Mouse (Mus musculus) limb, embryonic 11.5 days (tissue): ENCODE results near the gene Muc2. TPM values are rescaled to one million over a fixed set of nuclear protein-coding genes. Genes with fewer than 3 reads are reported as not detected.

Experiments used
- ATAC-seq: fragments of 200-750 bp; cut with Nextera tagmentation; 2 replicates; pipeline ENCODE4 v1.8.0; 2017; ENCODE audit warnings: low read depth; ENCODE audit not compliant: insufficient number of reproducible peaks, low FRiP score, low TSS enrichment
- DNase-seq: peaks from one replicate; pipeline ENCODE4 v3.0.0-alpha.2; 2015; ENCODE audit warnings: low spot score
- H3K27ac ChIP-seq: fragments of 300-500 bp; sonication (generic); replicated peaks from 2 replicates; pipeline ENCODE4 v1.5.1; 2014; ENCODE audit warnings: low read depth, mild to moderate bottlenecking, low read length
- H3K27me3 ChIP-seq: fragments of 300-500 bp; sonication (generic); 2 replicates; pipeline ENCODE4 v1.6.1; 2014; ENCODE audit warnings: mild to moderate bottlenecking, low read length, mixed read lengths; ENCODE audit not compliant: control insufficient read depth, insufficient read depth
- H3K36me3 ChIP-seq: fragments of 300-500 bp; sonication (generic); 2 replicates; pipeline ENCODE4 v1.6.1; 2014; ENCODE audit warnings: mild to moderate bottlenecking, low read length, moderate library complexity, mixed read lengths; ENCODE audit not compliant: control insufficient read depth, insufficient read depth
- H3K4me1 ChIP-seq: fragments of 300-500 bp; sonication (generic); 2 replicates; pipeline ENCODE4 v1.6.1; 2014; ENCODE audit warnings: low read length, mixed read lengths; ENCODE audit not compliant: control insufficient read depth, insufficient read depth
- H3K4me2 ChIP-seq: fragments of 300-500 bp; sonication (generic); 2 replicates; pipeline ENCODE4 v1.6.1; 2014; ENCODE audit warnings: low read depth, mild to moderate bottlenecking, moderate library complexity; ENCODE audit not compliant: severe bottlenecking
- H3K4me3 ChIP-seq: fragments of 300-500 bp; sonication (generic); 2 replicates; pipeline ENCODE4 v1.5.1; 2014; ENCODE audit warnings: low read depth, low read length
- H3K9ac ChIP-seq: fragments of 300-500 bp; sonication (generic); 2 replicates; pipeline ENCODE4 v1.6.1; 2014; ENCODE audit warnings: mild to moderate bottlenecking, low read length
- H3K9me3 ChIP-seq: fragments of 300-500 bp; sonication (generic); 2 replicates; pipeline ENCODE4 v1.6.1; 2016; ENCODE audit warnings: low read length; ENCODE audit not compliant: control insufficient read depth
- WGBS: fragments of 180-500 bp; shearing (Covaris S2); extraction: QIAGEN DNeasy Blood & Tissue Kit; methylation state at CpG from one replicate; pipeline ENCODE4 v1.1.7; 2014; 5-methylcytosine and 5-hydroxymethylcytosine counted together
- polyA plus RNA-seq: library from polyadenylated mRNA; unstranded; fragments of >200 nt; fragmentation: Nextera tagmentation; extraction: Ambion mirVana; gene quantifications from 2 replicates; pipeline ENCODE4 v1.2.1, GENCODE M21; 2014

Gene Muc2
- polyA plus RNA-seq, 1 experiment from 2014 or later: 0.56 TPM

DNA sequence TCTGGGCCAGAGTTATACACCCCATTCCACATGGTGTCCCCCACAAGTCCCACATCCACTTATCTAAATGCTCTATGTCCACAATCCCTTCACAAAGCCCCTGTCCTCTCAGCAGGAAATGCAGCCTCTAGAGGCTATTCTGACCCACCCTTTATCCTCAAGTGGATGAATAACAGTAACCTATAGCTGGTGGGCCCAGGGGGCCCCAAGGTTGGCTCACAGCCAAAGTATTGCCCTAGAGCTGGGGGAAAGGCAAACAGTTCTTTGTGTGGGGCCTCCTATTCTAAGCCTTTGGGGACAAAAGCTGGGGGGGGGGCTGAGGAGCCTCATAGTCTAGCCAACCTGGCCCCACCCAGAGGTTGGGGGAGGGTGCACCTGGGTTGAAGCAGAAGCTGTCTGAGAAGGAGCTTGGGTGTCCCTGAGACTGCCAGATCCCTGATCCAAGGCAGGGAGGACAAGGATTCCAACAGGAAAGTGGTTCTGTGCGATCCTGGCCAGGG lies 82.0 kb downstream of the Muc2 start:
- Histone ChIP-seq H3K4me1 (no peaks in the 10 kb centered on the region), H3K4me2 (no peak overlapping the region), H3K36me3 (no peaks in the 10 kb centered on the region), H3K27me3 (no peaks in the 10 kb centered on the region), H3K9me3 (no peaks in the 10 kb centered on the region), H3K4me3 (no peak overlapping the region), H3K27ac (no peak overlapping the region), H3K9ac (no peak overlapping the region)
- DNase-seq (no peak), ATAC-seq (no peak)
- WGBS: 82% methylated on average over 1 of the region's 1 CpGs

- Histone ChIP-seq H3K27ac (no peak overlapping the region), H3K4me3 (no peak overlapping the region), H3K27me3 (no peaks in the 10 kb centered on the region), H3K4me1 (no peaks in the 10 kb centered on the region), H3K9me3 (no peaks in the 10 kb centered on the region), H3K4me2 (no peak overlapping the region), H3K36me3 (no peaks in the 10 kb centered on the region), H3K9ac (no peak overlapping the region)
- ATAC-seq (no peak), DNase-seq (no peak)
- WGBS: 89% methylated on average over 2 of the region's 2 CpGs
Measured at GRCm38 (mm10) chr7:141774855-141775254, 84.7 kb downstream of the Muc2 start.

DNA sequence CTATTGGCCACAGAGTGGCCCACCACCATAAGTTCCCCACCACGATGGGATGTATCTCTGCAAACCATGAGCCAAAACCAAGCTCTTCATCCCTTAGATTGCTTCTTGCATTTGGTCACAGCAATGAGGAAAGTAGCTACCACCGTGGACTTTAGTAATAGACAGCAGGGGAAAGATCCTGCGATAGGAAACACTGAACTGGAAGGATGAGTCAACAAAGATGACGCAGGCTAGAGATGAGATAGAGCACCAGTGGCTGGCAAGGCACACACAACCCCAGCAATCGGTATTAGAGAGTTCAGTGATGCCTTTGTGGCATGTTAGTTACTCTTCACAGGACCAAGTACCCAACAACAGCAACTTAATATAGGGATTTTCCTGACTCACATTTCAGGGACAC lies 86.1 kb downstream of the Muc2 start:
- H3K9me3 ChIP-seq: no peaks in the 10 kb centered on the region
- H3K27ac ChIP-seq: no peak overlapping the region
- 85% methylated on average over 5 of the region's 5 CpGs for WGBS
- no peaks in the 10 kb centered on the region for H3K36me3 ChIP-seq
- H3K4me2 ChIP-seq: no peak overlapping the region
- H3K4me3 ChIP-seq: no peak overlapping the region
- ATAC-seq (no peak), DNase-seq (no peak)
- H3K9ac ChIP-seq: no peak overlapping the region
- no peaks in the 10 kb centered on the region for H3K4me1 ChIP-seq
- no peaks in the 10 kb centered on the region for H3K27me3 ChIP-seq

- H3K4me3 ChIP-seq: no peak within 1 kb of the TSS
- DNase-seq (no peak), ATAC-seq (no peak)
- H3K4me2 ChIP-seq: no peak within 1 kb of the TSS
- 84% methylated on average over 6 of the region's 6 CpGs for WGBS
- no peaks in the 10 kb centered on the region for H3K4me1 ChIP-seq
- H3K27me3 ChIP-seq: no peaks in the 10 kb centered on the region
- H3K9me3 ChIP-seq: no peaks in the 10 kb centered on the region
- no peaks in the 10 kb centered on the region for H3K36me3 ChIP-seq
- H3K9ac ChIP-seq: no peak within 1 kb of the TSS
- no peak within 1 kb of the TSS for H3K27ac ChIP-seq
Measured at GRCm38 (mm10) chr7:141788677-141789452, 98.7 kb downstream of the Muc2 start, which contains the start of gene Muc5ac. Muc5ac (plus strand) TSS chr7:141788972.

- WGBS: 89% methylated on average over 1 of the region's 1 CpGs
Measured at GRCm38 (mm10) chr7:141794251-141794650, 104.1 kb downstream of the Muc2 start.

DNA sequence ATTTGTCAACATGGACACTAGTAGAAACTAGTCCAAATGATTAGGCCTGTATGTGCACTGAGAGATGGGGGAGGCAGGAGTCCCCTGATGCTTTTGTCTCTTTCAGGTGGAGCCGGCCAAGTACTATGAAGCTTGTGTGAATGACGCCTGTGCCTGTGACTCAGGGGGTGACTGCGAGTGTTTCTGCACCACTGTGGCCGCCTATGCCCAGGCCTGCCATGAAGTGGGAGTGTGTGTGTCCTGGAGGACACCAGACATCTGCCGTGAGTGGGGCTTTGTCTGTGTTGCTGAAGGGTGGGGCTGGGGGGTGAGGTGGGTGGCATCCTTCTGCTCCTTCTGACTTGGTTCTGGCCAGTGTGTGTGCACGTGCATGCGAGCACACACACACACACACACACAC lies 113.1 kb downstream of the Muc2 start:
- Histone ChIP-seq H3K9me3 (no peaks in the 10 kb centered on the region), H3K4me1 (no peaks in the 10 kb centered on the region), H3K4me2 (no peak overlapping the region), H3K36me3 (no peaks in the 10 kb centered on the region), H3K4me3 (no peak overlapping the region), H3K9ac (no peak overlapping the region), H3K27me3 (no peaks in the 10 kb centered on the region), H3K27ac (no peak overlapping the region)
- ATAC-seq: no peak
- WGBS: 88% methylated on average over 7 of the region's 7 CpGs
- DNase-seq: no peak

More at GRCm38 (mm10) chr7:141794251-141794650, 104.1 kb downstream of the Muc2 start:
- no peak for DNase-seq
- no peak overlapping the region for H3K9ac ChIP-seq
- ATAC-seq: no peak
- no peaks in the 10 kb centered on the region for H3K36me3 ChIP-seq
- H3K4me2 ChIP-seq: no peak overlapping the region
- no peak overlapping the region for H3K4me3 ChIP-seq
- H3K9me3 ChIP-seq: no peaks in the 10 kb centered on the region
- H3K27me3 ChIP-seq: no peaks in the 10 kb centered on the region
- no peak overlapping the region for H3K27ac ChIP-seq
- H3K4me1 ChIP-seq: no peaks in the 10 kb centered on the region

Other genes starting within 250 kb of the Muc2 start
- gene Pidd1, start 246.3 kb upstream of the Muc2 start, polyA plus RNA-seq: 15.7 and 18.3 TPM in 2 replicates
- gene Rplp2, start 243.0 kb upstream of the Muc2 start, polyA plus RNA-seq: 1,271 and 1,319 TPM in 2 replicates
- 11.3 and 12.5 TPM in 2 replicates for gene Pnpla2, start 235.1 kb upstream of the Muc2 start, polyA plus RNA-seq
- 5.3 and 6.8 TPM in 2 replicates for gene Cracr2b, start 229.2 kb upstream of the Muc2 start, polyA plus RNA-seq
- gene Cd151, start 222.9 kb upstream of the Muc2 start, polyA plus RNA-seq: 27.2 and 35.7 TPM in 2 replicates
- gene Polr2l, start 215.2 kb upstream of the Muc2 start, polyA plus RNA-seq: 70.9 and 73.3 TPM in 2 replicates
- gene Tspan4, start 215.1 kb upstream of the Muc2 start, polyA plus RNA-seq: 21.2 and 22.3 TPM in 2 replicates
- 24.6 and 27.4 TPM in 2 replicates for gene Chid1, start 150.5 kb upstream of the Muc2 start, polyA plus RNA-seq
- 70.3 and 76.9 TPM in 2 replicates for gene Ap2a2, start 128.2 kb upstream of the Muc2 start, polyA plus RNA-seq
- gene Muc6, start 35.0 kb upstream of the Muc2 start, polyA plus RNA-seq: 0.17 and 0.23 TPM in 2 replicates
- not detected in 2 replicates for gene Muc5ac, start 98.6 kb downstream of the Muc2 start, polyA plus RNA-seq
- 0.01 TPM in 1 of 2 replicates, not detected in the other for gene Muc5b, start 148.7 kb downstream of the Muc2 start, polyA plus RNA-seq
- gene Tollip, start 228.2 kb downstream of the Muc2 start, polyA plus RNA-seq: 38.0 and 38.8 TPM in 2 replicates